Mouse (Mus musculus): ENCODE measurements at regions not wholly inside any gene's neighbourhood (a gene's known extent, or its start where the extent isn't known, plus 50 kb on each side); places are given as distances from the start of the nearest gene placed in this dataset.

DNA sequence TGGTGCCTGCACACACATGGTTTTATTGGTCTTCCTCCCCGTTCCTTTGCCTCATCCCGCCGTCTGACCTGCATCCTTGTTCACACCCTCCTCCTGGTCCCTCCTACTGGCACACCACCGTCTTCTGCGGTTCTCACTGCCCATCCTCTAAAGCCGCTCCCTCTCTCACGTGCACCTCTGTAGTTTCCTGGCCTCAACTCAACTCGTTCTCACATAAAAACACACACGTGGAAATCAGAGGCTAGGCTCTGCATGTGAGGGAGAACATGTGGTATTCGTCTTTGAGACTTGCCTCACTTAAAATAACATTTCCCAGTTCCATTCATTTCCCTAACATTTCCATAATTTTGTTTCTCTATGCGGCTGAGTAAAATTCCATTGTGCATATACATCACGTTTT lies 69.5 kb downstream of the Aldh8a1 start:
- no peak for DNase-seq

DNA sequence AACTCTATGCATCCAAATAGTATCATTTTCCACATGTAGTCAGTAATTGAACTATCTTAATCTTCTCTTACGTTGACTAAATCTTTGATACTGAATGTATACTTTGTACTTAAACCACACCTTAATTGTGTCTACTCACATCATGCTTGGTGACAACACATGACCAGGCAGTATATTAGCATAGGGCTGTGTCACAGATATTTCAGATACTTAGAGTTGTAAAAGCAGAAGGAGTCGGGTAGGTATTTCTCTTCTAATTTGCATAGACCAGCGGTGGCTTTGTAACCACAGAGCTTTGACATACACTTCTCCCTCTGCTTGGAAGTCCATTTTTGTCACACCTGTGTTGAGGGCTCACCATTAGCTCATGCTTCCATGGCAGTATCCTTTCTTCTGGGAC lies 71.0 kb downstream of the Aldh8a1 start:
- DNase-seq, result no peak

DNA sequence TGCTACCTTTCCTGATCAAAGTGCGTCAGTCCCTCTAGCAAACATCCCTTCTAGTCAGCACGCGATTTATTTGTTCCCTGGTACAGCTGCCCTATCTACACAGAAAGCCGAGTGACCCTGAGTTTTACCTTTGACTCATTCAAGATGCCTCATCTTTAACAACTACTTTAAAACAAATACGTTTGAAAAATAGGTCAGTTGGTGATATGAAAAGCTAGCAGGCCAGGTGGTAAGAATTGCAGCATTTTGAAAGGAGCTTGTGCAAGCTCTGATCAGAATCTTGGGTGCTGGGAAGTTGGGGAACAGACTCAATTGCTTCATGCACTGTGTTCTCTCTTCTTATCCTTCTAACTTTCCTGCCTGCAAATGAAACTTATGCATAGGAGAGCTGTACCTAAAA lies 71.9 kb downstream of the Aldh8a1 start:
- DNase-seq, result no peak

DNA sequence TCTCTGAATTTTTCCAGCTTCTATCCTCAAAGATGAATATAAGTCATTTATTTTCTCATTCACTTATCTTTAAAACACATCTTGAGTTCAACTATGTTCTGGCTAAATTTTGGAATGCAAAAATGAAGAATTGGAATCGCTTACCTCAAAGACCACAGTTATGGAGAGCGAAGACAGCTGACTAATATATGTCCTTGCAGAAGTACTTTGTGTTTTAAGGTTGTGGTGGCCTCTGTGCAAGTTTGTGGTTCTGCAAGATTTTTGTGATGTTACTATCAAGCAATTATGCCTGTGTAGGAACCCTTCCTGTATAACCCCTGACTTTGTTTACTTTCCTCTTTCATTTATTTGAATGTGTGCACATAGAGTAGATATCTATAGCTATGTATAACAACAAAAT lies 75.5 kb downstream of the Aldh8a1 start:
- DNase-seq, result no peak

DNA sequence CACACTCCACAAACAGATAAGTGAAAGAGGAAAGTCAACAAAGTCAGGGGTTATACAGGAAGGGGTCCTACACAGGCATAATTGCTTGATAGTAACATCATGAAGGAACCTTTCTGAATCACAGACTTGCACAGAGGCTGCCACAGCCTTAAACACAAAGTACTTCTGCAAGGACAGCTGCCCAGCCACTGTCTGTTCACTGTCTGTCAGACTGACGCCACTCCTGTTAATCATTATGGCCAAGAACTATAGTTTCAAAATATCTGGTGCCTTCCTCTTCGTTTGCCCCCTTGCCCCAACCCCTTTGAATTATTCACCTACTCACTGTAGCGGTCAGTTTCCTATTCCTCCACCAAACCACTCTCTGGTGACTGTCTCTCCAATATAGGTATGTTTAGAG lies 76.4 kb downstream of the Aldh8a1 start:
- peak in 1 of 2 experiments; percentile 16 for DNase-seq

DNA sequence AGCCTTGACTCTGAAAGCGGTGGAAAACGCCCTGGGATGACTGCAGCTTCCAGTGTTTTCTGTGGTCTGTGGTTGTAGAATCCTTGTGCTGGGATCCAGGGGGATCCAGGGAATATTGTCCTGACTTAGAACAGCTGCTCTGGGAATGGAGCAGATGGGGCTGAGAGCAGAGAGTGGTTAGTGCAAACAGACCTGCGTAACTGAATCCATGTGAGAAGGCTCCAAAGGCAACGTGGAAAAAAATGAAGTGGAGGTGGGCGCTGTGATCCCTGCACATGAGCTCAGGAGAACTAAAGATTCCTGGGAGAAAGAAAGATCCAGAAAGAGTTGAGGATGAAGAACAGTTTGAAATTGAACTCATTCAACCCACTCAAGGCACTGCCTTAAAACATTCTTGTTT lies 77.1 kb downstream of the Aldh8a1 start:
- no peak for DNase-seq

DNA sequence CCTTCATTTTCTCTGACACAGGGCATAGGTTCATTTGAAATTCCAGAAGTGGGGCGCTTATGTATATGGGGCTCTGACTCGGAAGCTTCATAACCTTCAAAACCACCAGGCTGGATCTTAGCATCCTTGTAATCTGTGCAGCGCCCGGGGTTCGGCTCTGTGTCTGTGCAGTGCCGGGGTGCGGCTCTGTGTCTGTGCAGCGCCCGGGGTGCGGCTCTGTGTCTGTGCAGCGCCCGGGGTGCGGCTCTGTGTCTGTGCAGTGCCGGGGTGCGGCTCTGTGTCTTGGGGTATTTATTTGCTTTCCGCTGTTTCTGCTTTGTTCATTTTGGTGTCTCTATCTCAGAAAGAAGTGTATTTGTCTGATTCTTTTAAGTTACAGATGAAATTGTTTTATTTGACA lies 77.7 kb downstream of the Aldh8a1 start:
- no peak for DNase-seq

DNA sequence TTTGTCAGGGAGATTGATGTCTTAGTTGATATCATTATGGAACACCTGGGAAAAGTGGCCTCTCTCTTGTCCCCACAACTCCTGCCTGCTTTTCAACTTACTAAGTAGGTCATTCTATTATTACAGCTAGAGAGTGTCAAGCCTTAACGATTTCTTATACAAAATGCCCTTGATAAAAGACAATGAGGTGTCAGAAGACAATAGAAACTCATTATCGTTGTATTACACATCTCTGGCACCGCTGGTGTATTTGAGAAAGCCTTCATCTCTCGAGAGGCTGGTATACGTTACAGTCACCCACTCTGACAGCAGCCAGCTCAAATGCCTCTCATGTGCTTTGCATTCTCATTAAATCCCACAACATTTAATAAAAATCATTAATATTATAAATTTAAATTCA lies 78.8 kb downstream of the Aldh8a1 start:
- no peak for DNase-seq

DNA sequence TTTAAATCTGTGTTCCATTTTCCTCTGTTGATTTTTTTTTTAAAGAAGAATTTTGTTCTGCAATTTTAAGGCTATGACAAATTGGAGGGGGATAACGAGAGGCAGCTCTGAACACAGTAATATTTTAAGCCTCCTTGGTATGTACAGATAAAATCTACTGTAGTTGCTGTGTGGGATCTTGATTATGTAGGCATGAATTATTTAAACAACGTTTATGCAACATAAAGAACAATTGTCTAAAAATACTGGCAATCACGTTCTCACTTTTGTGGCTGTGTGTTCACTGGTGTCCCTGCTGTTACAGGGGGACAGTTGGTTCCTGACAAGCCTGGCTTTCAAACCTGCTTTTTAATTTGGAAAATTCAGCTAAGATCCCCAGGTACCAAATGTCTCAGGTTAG lies 79.3 kb downstream of the Aldh8a1 start:
- no peak for DNase-seq

DNA sequence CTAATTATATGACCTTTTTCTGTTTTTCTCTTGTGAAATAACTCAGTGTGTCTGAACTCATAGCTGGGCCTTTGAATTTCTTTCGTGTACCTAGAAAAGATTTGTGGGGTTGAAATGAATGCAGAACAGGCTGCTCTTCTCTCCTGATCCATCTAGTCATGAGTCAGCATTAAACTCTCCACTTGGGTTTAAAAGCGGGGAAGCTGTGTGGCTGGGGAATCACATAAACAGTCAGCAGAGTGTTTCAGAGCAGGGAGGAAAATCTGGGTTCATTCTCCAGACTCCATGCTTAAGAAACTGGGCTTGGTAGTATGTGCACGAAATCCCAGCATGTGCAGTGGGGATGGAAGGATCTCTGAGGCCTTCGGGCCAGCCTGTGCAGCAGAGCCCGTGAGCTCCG lies 79.9 kb downstream of the Aldh8a1 start:
- DNase-seq, result no peak

DNA sequence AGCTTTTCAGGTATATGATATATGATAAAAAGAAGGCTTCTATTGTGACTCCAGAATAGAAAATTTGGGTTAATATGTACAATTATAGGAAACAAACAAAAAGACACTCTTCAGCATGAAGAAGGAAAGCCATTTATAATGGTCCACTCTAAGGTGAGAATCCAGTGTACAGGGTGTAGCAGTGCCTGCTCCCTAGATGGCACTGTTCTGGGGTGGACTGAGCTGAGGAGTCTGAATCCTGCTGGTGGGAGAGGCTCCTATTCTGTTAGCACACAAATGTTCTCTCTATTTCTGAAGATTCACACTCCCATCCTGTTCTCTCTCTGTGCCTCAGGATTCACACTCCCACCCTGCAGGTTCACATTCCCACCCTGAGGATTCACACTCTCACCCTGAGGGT lies 81.5 kb downstream of the Aldh8a1 start:
- DNase-seq, result no peak

DNA sequence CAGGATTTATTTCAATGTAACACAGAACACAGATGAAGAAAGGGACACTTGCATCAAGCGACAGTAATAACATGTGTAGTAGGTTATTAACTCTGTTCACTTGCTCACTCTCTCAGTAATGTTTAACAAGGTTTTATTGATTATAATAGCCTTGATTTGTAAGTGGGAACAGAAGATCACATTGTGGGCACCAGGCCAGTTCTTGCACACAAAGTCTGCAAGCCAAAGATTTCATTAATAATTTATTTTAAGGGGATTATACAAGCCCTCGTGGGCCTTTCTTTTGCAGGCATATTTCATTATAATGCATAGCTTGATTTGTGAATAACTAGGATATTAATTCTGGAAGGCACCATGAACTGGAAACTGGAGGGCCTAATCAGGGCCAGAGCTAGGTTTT lies 83.0 kb downstream of the Aldh8a1 start:
- DNase-seq, result peak; percentile 56 to 63

DNA sequence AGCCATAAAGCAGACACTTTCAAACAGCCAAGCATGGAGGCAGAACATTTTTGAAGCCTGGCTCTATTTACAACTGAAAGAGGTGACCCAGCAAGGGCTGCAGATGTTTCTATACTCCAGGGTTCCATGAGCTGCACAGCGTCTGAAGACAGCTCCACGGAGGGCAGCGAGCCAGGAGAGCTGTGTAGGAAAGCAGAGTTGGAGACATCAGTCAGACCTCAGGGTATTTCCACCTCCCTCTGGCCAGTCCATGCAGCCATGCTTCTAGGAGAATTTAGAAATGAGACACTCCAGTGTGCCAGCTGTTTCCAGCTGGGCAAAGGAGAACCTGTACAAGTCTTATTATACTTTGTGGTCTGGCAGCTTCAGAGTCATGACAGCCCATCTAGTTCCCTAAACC lies 85.8 kb downstream of the Aldh8a1 start:
- no peak for DNase-seq

DNA sequence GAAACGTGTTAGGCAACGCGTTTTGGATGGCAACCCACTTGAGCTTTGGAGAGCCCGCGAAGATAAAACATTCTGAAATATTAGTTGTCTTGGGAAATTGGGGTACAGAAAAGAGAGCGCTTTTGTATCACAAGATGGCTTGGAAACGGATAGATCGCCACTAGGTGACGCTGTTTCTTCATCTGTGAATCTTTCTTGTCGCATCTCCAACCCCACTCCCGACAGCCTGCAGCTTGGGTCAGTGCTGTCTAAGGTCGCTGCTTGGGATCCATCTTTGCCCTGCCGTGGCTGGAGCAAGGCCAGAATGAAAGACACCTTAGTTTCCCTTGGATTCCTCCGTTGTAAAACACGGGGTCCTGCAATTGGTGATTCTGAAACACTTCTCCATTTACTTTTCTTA lies 88.3 kb downstream of the Aldh8a1 start:
- DNase-seq, result peak; percentile 85 to 92

DNA sequence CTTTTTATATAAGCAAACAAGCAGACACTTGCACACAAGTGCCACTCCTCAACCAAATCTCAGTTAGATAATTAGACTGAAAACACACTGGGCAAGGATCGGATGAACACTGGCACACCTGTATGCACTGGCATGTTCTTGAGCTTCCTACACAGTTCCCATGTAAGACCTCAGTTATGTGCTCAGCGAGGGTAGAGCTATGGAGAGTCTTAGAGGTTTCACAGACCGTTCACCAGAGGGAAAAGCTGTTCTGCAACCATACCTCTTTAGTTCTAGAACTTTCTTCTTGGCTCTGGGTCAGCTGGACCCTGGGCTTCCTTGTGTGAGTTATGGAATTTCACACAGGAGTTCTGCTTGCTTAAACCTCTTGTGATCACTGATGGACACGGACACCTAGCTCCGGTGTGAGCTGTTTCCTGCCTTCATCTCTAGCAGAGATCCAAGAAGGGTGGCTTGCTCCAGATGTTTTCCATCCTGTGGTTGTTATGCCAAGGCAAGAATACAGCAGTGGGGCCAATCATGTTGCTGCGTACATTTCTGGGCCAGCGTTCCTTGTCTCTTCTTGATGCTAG lies 88.8 kb downstream of the Aldh8a1 start:
- peak in 1 of 2 experiments; percentile 12 for DNase-seq

DNA sequence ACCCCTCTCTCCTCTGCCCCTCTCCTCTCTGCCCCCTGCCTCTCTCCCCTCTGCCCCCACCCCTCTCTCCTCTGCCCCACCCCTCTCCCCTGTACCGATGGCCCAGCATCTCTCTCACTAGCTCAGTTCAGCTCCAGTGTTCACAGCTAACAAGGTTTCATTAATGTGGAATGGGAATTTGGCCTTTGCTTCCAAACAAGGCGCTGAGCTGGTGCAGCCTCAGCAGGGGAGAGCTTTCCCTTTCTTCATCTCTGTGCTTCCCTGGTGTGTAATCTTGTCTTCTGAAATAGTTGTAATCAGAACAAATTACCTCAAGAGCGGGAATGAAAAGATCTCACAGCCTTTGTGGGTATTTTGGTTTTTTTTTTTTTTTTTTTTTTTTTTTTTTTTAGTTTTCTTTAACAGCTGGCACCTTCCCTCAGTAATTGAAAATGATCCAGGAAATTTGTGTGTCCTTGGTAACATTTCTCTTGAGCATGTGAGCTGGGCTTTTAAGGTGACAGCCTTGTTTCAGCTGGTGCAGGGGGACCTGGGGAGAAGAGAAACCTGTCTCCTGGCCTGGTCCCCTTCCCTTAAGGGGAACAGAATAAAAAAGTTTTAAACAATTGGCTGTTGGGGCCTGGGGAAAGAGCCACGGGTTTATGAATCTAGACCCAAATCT lies 90.5 kb downstream of the Aldh8a1 start:
- DNase-seq, result peak; percentile 39 to 58

DNA sequence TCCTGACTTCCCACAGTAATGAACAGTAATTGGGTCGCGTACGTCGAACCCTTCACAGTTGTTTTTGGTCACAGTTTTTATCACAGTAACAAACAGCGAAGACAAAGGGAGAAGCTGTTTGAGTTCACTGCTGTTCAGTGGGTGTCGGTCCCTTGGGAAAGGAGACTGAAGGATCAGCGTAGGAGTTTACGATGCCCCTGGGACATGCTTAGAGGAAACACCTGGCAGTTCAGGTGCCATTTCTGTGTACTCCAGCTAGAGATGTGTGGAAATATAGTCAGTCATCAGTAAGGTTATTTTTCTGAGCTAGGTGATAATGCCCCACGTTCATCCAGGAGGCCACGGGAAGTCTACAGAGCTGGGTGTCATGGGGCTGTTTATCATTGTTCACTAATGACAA lies 91.3 kb downstream of the Aldh8a1 start:
- DNase-seq, result no peak

DNA sequence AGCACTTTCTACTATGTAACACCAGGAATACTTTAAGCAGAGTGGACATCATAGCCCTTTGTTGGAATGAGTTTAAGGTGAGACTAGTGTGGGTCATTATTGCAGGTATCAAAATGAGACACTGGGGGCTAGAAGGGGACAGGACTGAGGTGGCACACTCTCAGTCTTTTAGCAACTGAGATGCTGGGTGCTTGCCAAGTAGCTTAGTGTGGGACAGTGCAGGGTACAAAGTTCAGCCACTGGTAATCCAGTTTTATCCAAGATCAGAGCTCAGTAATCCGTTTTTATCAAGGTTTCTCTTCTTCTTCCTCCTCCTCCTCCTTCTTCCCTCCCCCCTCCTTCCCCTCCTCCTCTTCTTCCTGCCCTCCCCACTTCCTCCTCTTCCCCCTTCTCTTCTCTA lies 92.9 kb downstream of the Aldh8a1 start:
- peak; percentile 57 to 58 for DNase-seq

DNA sequence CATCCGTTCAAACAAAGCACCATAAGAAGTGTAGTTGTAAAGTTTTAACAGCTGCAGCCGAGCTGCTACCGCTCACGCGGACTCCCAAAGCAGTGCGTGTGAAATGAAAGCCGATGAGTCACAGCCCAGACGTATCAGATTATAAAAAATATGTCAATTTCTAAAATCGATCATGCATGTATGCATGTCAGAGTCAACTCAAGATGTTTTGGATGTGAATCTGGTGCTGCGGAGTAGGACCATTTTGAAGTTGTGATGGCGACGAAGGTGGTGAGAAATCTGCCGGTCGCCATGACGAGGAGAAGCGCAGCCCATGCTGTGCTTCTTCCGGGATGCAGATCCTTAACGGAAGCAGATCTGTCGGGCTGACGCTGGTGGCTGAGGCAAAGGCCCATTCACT lies 93.5 kb downstream of the Aldh8a1 start:
- no peak for DNase-seq

DNA sequence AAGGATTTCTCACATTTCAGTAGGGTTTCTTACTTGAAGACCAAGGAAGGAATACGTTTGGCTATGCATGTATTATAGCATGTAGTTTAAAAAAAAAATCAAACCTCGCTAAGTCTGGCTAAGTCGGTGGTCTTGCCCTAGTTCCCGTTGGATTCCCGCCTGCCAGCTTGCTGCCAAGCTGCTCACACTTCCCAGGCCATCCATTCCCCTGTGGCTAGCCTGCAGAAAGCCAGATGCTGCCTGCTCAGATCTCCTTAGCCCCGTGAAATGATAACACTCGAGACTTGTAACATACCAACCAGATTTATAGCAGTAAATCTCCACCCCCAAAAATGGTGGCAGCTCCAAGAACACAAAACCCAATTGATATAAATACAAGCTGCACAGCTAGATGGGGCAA lies 97.2 kb downstream of the Aldh8a1 start:
- no peak for DNase-seq

DNA sequence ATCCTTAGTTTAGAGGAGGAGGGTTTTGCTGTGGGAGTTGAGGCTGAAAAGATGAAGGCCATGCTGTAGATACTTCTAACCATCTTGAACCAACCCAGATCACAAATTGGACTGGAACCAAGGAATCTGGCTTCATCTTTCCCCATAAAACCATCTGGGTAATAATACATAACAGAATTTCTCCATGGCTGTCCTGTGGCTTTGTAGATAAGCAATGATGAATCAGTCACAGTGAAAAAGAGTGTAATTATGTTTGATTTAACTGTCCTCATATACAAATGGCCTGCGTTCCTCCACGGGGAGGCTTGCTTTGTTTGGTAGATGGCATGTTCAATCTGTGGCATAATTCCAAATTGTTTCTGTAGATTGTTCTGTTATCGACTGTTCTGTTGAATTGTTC lies 100.9 kb downstream of the Aldh8a1 start:
- DNase-seq, result no peak

DNA sequence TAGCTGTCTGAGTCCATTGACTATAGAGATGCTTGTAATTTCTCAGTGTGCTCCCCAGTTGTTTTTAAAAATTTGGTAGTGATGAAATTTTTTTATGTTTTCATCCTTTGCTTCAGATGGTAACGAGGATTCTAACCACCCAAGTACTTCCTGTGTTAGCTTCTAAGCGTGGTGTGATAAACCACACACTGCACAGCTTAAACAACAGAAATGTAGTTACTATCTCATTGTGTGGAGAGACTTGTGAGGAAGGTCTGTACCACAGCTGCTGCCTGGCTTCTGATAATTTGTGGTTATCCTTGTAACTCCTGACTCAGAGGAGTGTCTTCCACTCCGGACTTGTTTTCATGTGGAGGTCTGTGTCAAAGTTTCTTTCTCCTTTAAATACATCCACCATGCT lies 102.3 kb downstream of the Aldh8a1 start:
- DNase-seq, result no peak

DNA sequence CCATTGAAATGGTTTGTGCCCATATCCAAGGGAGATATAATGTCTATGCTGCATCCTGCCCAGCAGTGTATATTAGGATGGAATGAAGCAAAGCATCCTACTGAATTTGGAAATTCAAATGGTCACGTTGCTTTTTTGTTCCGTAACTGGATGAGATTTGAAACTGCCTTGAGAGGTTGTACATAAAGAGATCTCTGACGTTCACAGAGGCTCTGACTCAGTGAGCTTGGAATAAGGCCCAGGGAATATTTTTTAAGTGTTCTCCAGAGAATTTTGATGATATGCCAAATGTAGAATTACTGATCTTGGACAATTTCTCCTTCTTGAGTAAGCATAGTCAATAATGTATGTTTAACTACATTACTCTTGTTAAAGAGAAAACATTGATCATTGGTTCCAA lies 104.2 kb downstream of the Aldh8a1 start:
- DNase-seq, result no peak

DNA sequence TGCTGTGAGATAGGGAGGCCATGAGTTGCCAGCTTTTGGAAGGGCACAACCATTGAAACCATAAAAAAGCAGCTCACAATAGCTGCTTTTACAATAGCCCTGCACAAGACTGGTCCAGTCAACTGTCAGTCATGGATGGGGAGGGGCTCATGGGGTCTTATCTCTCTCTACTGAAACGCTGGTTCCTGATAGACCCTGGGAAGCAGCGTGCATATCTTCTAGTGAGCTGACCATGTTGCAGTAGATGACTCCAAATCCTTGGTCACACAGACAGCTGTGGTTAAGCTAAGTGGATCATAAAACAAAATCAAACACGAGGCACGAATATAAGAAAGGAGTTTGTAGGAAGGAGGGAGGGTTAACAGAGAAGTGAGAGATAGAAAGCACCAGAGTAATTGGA lies 105.0 kb downstream of the Aldh8a1 start:
- DNase-seq, result no peak

DNA sequence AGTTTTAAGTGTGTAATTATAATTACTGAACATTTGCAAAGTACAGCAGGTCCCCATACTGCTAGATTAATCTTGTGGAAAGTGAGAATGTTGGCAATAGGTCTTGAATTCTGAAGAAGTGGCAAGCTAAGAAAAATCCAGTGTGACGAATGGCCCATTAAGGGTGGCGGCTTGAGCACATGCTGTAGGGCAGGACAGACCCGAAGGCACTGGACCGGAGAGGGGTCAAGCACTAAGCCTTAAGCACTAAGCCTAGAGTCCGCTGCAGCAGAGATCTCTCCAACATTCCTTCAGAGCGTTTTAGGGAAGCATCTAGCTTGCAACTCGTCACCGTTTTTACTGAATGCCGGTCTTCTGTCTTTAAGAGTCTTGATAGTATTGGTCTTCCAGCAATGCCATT lies 105.6 kb downstream of the Aldh8a1 start:
- peak; percentile 46 for DNase-seq
